Mouse (Mus musculus) spleen, postnatal 14 days (tissue): Measurements from ENCODE around the gene Slc2a6.
A peak's percentile ranks its signal among the peaks of the same experiment; 100 is the strongest.

Experiments used
- DNase-seq, 2 experiments: peaks; one replicate each; pipeline ENCODE4 v3.0.0; 2021 to 2022; ENCODE audit warnings: low spot score in 2 of 2

Gene Slc2a6

GRCm38 (mm10) chr2:27036003-27036402 is 8.2 kb upstream of the Slc2a6 start:
- no peak for DNase-seq

- no peak for DNase-seq
These were observed 4.6 kb upstream of the Slc2a6 start for GRCm38 (mm10) chr2:27032361-27032760.

- no peak for DNase-seq
These were observed 728 bp upstream of the Slc2a6 start for GRCm38 (mm10) chr2:27028437-27029015.

- no peak for DNase-seq
These were observed 761 bp downstream of the Slc2a6 start for GRCm38 (mm10) chr2:27026857-27027617.

- DNase-seq = no peak
These were observed 1.5 kb downstream of the Slc2a6 start for GRCm38 (mm10) chr2:27026332-27026731.

GRCm38 (mm10) chr2:27025545-27025944 is 2.3 kb downstream of the Slc2a6 start:
- DNase-seq = no peak

GRCm38 (mm10) chr2:27024136-27024535 is 3.7 kb downstream of the Slc2a6 start:
- no peak for DNase-seq

GRCm38 (mm10) chr2:27022612-27023011 is 5.2 kb downstream of the Slc2a6 start:
- DNase-seq = no peak

GRCm38 (mm10) chr2:27021103-27021502 is 6.7 kb downstream of the Slc2a6 start:
- no peak for DNase-seq

- no peak for DNase-seq
These were observed 8.3 kb downstream of the Slc2a6 start for GRCm38 (mm10) chr2:27019530-27019929.

GRCm38 (mm10) chr2:27017802-27018201 is 10.0 kb downstream of the Slc2a6 start:
- peak; percentile 27 to 61 for DNase-seq

- DNase-seq = peak; percentile 67 to 75
These were observed 18.0 kb downstream of the Slc2a6 start, which contains the start of gene Cacfd1 for GRCm38 (mm10) chr2:27009714-27010244. Gene Cacfd1, plus strand, starts transcription at chr2:27009926.

- DNase-seq = no peak
These were observed 20.1 kb downstream of the Slc2a6 start for GRCm38 (mm10) chr2:27007701-27008100.

- DNase-seq = no peak
These were observed 21.5 kb downstream of the Slc2a6 start for GRCm38 (mm10) chr2:27006255-27006654.

- DNase-seq = no peak
These were observed 29.8 kb downstream of the Slc2a6 start for GRCm38 (mm10) chr2:26997993-26998392.

- DNase-seq = no peak
These were observed 30.3 kb downstream of the Slc2a6 start for GRCm38 (mm10) chr2:26997498-26997897.

GRCm38 (mm10) chr2:26993936-26994335 is 33.9 kb downstream of the Slc2a6 start:
- no peak for DNase-seq

- no peak for DNase-seq
These were observed 43.2 kb downstream of the Slc2a6 start for GRCm38 (mm10) chr2:26984640-26985039.

- DNase-seq = no peak
These were observed 43.6 kb downstream of the Slc2a6 start for GRCm38 (mm10) chr2:26984179-26984578.

GRCm38 (mm10) chr2:26980361-26980760 is 47.4 kb downstream of the Slc2a6 start:
- DNase-seq = no peak

- DNase-seq = no peak
These were observed 53.8 kb downstream of the Slc2a6 start for GRCm38 (mm10) chr2:26973960-26974359.

GRCm38 (mm10) chr2:26973116-26973515 is 54.7 kb downstream of the Slc2a6 start, which contains the start of gene Adamts13:
Gene Adamts13, plus strand, starts transcription at chr2:26973416.
- DNase-seq = no peak
